Mouse (Mus musculus) kidney, postnatal 14 days (tissue): ENCODE measurements around the gene Mtmr3.
"Not testable (repeated sequence)": the region's sequence is repeated elsewhere in the genome, so short reads cannot be mapped to it uniquely, and the experiment has no call there.

Source experiments
- DNase-seq: peaks from one replicate; pipeline ENCODE4 v3.0.0; 2022; ENCODE audit warnings: mixed read lengths

Gene Mtmr3

GRCm38 (mm10) chr11:4599916-4600315, 5.3 kb upstream of the Mtmr3 start:
- no peak for DNase-seq

GRCm38 (mm10) chr11:4598411-4598810, 3.7 kb upstream of the Mtmr3 start:
- no peak for DNase-seq

- peak; percentile 58 for DNase-seq
These were observed 635 bp downstream of the Mtmr3 start for GRCm38 (mm10) chr11:4593849-4594607.

- no peak for DNase-seq
These were observed 1.2 kb downstream of the Mtmr3 start for GRCm38 (mm10) chr11:4593491-4593848.

- no peak for DNase-seq
These were observed 2.9 kb downstream of the Mtmr3 start for GRCm38 (mm10) chr11:4591811-4592210.

- peak; percentile 62 for DNase-seq
These were observed 16.0 kb downstream of the Mtmr3 start for GRCm38 (mm10) chr11:4578682-4579081.

GRCm38 (mm10) chr11:4577079-4577478, 17.6 kb downstream of the Mtmr3 start:
- DNase-seq: no peak

GRCm38 (mm10) chr11:4576090-4576732, 18.5 kb downstream of the Mtmr3 start:
- not testable (repeated sequence) for DNase-seq

- no peak for DNase-seq
These were observed 23.2 kb downstream of the Mtmr3 start for GRCm38 (mm10) chr11:4571491-4571901.

GRCm38 (mm10) chr11:4566333-4566732, 28.3 kb downstream of the Mtmr3 start:
- DNase-seq: no peak

GRCm38 (mm10) chr11:4565545-4565944, 29.1 kb downstream of the Mtmr3 start:
- DNase-seq: no peak

- no peak for DNase-seq
These were observed 41.2 kb downstream of the Mtmr3 start for GRCm38 (mm10) chr11:4553274-4554063.

- no peak for DNase-seq
These were observed 47.1 kb downstream of the Mtmr3 start for GRCm38 (mm10) chr11:4547569-4547968.

GRCm38 (mm10) chr11:4545976-4546375, 48.7 kb downstream of the Mtmr3 start:
- DNase-seq: no peak

- no peak for DNase-seq
These were observed 49.3 kb downstream of the Mtmr3 start for GRCm38 (mm10) chr11:4545401-4545800.

- DNase-seq: not testable (repeated sequence)
These were observed 50.1 kb downstream of the Mtmr3 start for GRCm38 (mm10) chr11:4544627-4544921.

- no peak for DNase-seq
These were observed 50.7 kb downstream of the Mtmr3 start for GRCm38 (mm10) chr11:4543746-4544626.

GRCm38 (mm10) chr11:4543040-4543551, 51.6 kb downstream of the Mtmr3 start:
- DNase-seq: no peak

GRCm38 (mm10) chr11:4536645-4537044, 58.0 kb downstream of the Mtmr3 start:
- no peak for DNase-seq

GRCm38 (mm10) chr11:4527132-4527531, 67.5 kb downstream of the Mtmr3 start:
- DNase-seq: no peak

- DNase-seq: no peak
These were observed 72.5 kb downstream of the Mtmr3 start for GRCm38 (mm10) chr11:4522142-4522664.

- DNase-seq: no peak
These were observed 75.7 kb downstream of the Mtmr3 start for GRCm38 (mm10) chr11:4518981-4519380.
